Mouse (Mus musculus) bone marrow macrophage, adult 2 months (primary cell): ENCODE data around the gene Fgfr2.

Experiments used
- CTCF ChIP-seq: IDR thresholded peaks from 2 replicates; pipeline ENCODE4 v1.5.1; 2012; ENCODE audit warnings: low read depth, mild to moderate bottlenecking, low read length, moderate library complexity
- POLR2A ChIP-seq: IDR thresholded peaks from 2 replicates; pipeline ENCODE4 v1.6.1; 2012; ENCODE audit warnings: mild to moderate bottlenecking, low read depth, low read length, borderline replicate concordance

DNA sequence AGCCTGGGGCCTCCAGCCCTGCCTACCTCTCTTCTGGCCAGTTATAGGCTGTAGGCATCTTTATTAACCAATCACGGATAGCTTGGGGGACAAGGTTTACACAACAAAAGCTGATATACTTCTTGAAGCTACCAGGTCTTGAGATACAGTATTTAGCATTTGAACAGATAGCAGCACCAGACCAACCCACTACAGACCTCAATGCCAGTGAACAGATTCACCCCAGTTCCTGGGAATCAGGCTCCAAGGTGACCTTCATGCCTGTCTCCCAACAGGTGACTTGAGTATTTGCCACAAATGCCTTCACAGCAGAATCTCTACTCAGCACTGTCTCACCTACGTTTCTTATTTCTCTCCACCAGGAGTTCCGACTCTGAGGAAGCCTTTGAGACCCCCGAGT is 2406.8 kb downstream of the Fgfr2 start:
- TF ChIP-seq POLR2A = no peak
- TF ChIP-seq CTCF = no peak
